Mouse (Mus musculus): ENCODE data around the gene Map7. TPM values are rescaled to one million over a fixed set of nuclear protein-coding genes. Genes with fewer than 3 reads are reported as not detected.

Map7 gene
- polyA plus RNA-seq, 1 experiment from 2014 or later, result 2.7 TPM

DNA sequence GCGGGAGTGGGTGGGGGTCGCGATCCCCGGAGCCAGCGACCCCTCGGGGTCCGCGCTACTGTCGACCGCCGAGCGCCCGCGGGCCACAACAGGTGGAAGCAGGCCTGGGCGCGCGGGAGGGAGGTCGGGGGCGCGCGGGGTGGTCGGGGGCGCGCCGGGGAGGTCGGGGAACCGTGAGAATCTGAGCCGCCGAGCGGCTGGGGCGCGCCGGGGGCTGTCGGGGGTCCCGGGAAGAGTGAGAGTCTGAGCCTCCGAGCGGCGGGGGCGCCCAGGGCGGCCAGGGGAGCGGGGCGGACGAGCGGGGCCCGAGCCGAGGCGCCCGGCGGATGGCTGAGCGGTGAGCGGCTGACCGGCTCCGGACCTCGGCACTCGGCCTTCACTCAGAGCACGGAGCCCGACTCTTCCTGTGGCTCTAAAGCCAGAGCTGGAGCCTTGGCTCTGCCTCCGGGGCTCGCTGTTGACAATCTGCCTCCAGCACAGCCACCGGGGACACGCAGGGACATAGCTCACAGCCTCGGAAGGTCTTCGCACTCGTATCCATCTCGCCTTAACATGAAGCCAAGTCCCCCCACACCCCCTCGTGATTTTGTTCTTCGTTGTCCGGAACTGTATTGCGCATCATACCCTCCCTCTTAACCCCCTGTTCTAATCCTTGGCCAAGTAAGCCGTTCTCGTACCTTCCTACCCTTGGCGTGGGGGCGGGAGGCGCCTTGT, 1.0 kb downstream of the Map7 start:
- Histone ChIP-seq H3K9ac (ENCODE audit: low read length) (peak overlapping the region; percentile 63), H3K27me3 (replicated peaks; ENCODE audit: control insufficient read depth, insufficient read depth, low read length) (peaks cover 23% of the 10 kb centered on the region), H3K27ac (ENCODE audit: low read depth, low read length) (no peak overlapping the region), H3K36me3 (ENCODE audit: control insufficient read depth, insufficient read depth, low read length) (no peaks in the 10 kb centered on the region), H3K9me3 (replicated peaks; ENCODE audit: control insufficient read depth, low read length) (no peaks in the 10 kb centered on the region), H3K4me1 (ENCODE audit: control insufficient read depth, insufficient read depth, low read length) (0 out of 2 replicates have a peak, but pooled peaks cover 6% of the 10 kb centered on the region), H3K4me3 (ENCODE audit: low read depth, low read length) (peak overlapping the region; percentile 63), H3K4me2 (ENCODE audit: low read length) (peak overlapping the region; percentile 96)
- peak; percentile 76 for ATAC-seq
- WGBS, result 2% methylated on average over 52 of the region's 74 CpGs
- peak; percentile 60 for DNase-seq (ENCODE audit: low spot score)

DNA sequence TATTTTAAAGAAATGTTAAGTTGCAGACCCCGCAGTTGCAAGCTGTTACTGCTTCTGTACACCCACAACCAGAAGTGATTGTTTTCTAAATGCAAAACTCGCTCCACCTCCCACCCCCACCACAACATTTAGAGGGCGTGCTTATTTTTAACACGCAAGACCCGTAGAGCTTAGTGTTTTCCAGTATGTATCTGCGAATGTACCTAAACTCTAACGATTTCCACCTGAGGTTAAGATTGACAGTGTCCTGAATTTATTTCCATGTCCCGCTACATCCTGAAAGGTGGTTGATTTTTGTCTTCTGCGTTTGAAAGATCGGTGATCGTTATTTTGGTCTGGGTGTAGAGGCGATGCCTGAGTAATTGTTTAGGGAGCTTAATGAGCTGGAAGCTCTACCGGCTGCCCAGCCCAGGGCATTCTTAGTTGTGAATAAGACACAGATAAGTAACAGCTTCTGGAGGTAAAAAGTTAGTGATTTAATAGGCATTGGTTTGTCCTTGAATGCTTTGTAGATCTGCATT, 1.6 kb downstream of the Map7 start:
- H3K9me3 ChIP-seq (replicated peaks; ENCODE audit: control insufficient read depth, low read length), result no peaks in the 10 kb centered on the region
- DNase-seq (ENCODE audit: low spot score) (peak; percentile 37), ATAC-seq (0 out of 2 replicates have a peak, but pooled peaks have one; percentile 6)
- H3K9ac ChIP-seq (ENCODE audit: low read length), result peak overlapping the region; percentile 63; the same call in 1 of the 2 replicates
- H3K27me3 ChIP-seq (replicated peaks; ENCODE audit: control insufficient read depth, insufficient read depth, low read length), result peaks cover 23% of the 10 kb centered on the region
- peak overlapping the region; percentile 63 for H3K4me3 ChIP-seq (ENCODE audit: low read depth, low read length)
- 2% methylated on average over 13 of the region's 13 CpGs for WGBS
- H3K27ac ChIP-seq (ENCODE audit: low read depth, low read length), result no peak overlapping the region
- H3K36me3 ChIP-seq (ENCODE audit: control insufficient read depth, insufficient read depth, low read length), result no peaks in the 10 kb centered on the region
- peak overlapping the region; percentile 96 for H3K4me2 ChIP-seq (ENCODE audit: low read length)
- H3K4me1 ChIP-seq (ENCODE audit: control insufficient read depth, insufficient read depth, low read length), result 0 out of 2 replicates have a peak, but pooled peaks cover 6% of the 10 kb centered on the region

DNA sequence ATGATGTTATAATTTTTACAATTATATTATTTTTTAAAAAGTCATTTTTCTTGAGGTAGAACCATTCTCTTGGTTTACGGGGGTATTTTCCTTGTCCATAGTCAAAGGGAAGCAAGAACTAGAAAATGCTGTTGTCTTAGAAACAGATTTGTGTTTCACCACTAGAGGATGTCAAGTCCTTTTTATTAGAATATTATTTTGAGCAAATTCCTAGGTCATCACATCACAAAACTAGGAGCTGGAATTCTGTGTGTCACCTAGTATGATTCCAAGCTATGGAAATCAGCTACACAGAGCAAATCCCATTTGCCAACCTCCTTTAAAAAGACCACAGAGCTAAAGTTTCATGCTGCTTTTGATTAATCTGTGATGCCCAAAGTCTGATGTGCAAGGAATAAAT, 3.9 kb downstream of the Map7 start:
- Histone ChIP-seq H3K9ac (ENCODE audit: low read length) (no peak overlapping the region), H3K4me3 (ENCODE audit: low read depth, low read length) (no peak overlapping the region), H3K4me1 (ENCODE audit: control insufficient read depth, insufficient read depth, low read length) (0 out of 2 replicates have a peak, but pooled peaks cover 6% of the 10 kb centered on the region), H3K36me3 (ENCODE audit: control insufficient read depth, insufficient read depth, low read length) (no peaks in the 10 kb centered on the region), H3K27me3 (replicated peaks; ENCODE audit: control insufficient read depth, insufficient read depth, low read length) (peaks cover 23% of the 10 kb centered on the region), H3K27ac (ENCODE audit: low read depth, low read length) (no peak overlapping the region), H3K9me3 (replicated peaks; ENCODE audit: control insufficient read depth, low read length) (no peaks in the 10 kb centered on the region), H3K4me2 (ENCODE audit: low read length) (no peak overlapping the region)
- DNase-seq (ENCODE audit: low spot score) (peak; percentile 23), ATAC-seq (no peak)
- 98% methylated on average over 1 of the region's 1 CpGs for WGBS

DNA sequence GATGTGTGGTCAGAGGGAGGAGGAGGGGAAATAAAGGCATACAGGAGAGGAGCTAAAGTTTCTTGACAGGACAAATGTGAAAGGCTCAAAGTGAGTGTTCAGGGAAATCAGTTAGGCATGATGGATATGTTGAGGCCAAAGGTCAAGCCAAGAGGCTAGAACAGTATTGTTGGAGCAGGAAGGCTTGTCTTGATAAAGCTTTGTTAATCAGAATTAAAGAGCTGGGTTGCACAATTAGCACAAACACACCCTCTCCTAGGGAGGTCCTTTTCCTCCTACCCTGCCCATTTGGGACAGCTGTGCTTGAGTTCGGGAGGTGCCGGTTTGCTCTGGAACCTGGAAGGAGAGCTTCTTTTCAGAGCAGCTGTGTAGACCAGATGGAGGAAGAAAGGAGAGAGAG, 5.2 kb downstream of the Map7 start:
- Histone ChIP-seq H3K4me3 (ENCODE audit: low read depth, low read length) (no peak overlapping the region), H3K9ac (ENCODE audit: low read length) (no peak overlapping the region), H3K4me2 (ENCODE audit: low read length) (no peak overlapping the region), H3K4me1 (ENCODE audit: control insufficient read depth, insufficient read depth, low read length) (0 out of 2 replicates have a peak, but pooled peaks cover 4% of the 10 kb centered on the region), H3K9me3 (replicated peaks; ENCODE audit: control insufficient read depth, low read length) (no peaks in the 10 kb centered on the region), H3K27me3 (replicated peaks; ENCODE audit: control insufficient read depth, insufficient read depth, low read length) (peaks cover 12% of the 10 kb centered on the region), H3K27ac (ENCODE audit: low read depth, low read length) (no peak overlapping the region), H3K36me3 (ENCODE audit: control insufficient read depth, insufficient read depth, low read length) (no peaks in the 10 kb centered on the region)
- ATAC-seq, result no peak
- WGBS, result 41% methylated on average over 2 of the region's 2 CpGs
- no peak for DNase-seq (ENCODE audit: low spot score)

DNA sequence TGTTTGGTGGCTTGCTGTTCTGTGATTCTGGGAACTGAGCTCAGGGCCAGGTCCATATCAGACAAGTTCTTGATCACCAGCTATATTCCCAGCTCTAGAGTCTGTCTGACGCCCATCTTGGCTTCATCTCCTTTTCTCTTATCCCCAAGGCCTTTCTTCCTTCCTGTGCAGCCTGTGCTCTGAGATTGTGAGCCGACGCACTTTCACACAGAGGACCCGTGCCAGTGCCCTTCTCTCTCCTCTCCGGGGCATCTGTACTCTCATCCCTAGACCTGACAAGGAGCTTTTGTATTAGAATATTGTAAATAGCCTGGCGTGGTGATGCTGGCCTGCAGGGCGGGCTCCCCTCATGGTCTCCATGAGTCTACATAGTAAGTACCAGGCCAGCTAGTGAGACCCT, 7.1 kb downstream of the Map7 start:
- H3K4me3 ChIP-seq (ENCODE audit: low read depth, low read length), result no peak overlapping the region
- H3K4me1 ChIP-seq (ENCODE audit: control insufficient read depth, insufficient read depth, low read length), result no peaks in the 10 kb centered on the region

GRCm38 (mm10) chr10:20157021-20157726, 8.9 kb downstream of the Map7 start:
- DNase-seq (ENCODE audit: low spot score), result no peak
- H3K9me3 ChIP-seq (replicated peaks; ENCODE audit: control insufficient read depth, low read length), result no peaks in the 10 kb centered on the region
- H3K9ac ChIP-seq (ENCODE audit: low read length), result no peak overlapping the region
- WGBS, result 86% methylated on average over 8 of the region's 8 CpGs
- no peak overlapping the region for H3K4me3 ChIP-seq (ENCODE audit: low read depth, low read length)
- H3K36me3 ChIP-seq (ENCODE audit: control insufficient read depth, insufficient read depth, low read length), result no peaks in the 10 kb centered on the region
- no peaks in the 10 kb centered on the region for H3K4me1 ChIP-seq (ENCODE audit: control insufficient read depth, insufficient read depth, low read length)
- H3K27me3 ChIP-seq (replicated peaks; ENCODE audit: control insufficient read depth, insufficient read depth, low read length), result no peaks in the 10 kb centered on the region
- no peak overlapping the region for H3K27ac ChIP-seq (ENCODE audit: low read depth, low read length)
- H3K4me2 ChIP-seq (ENCODE audit: low read length), result no peak overlapping the region
- no peak for ATAC-seq

More for the DNA sequence above, 7.1 kb downstream of the Map7 start:
- DNase-seq (ENCODE audit: low spot score), result no peak
- Histone ChIP-seq H3K9me3 (replicated peaks; ENCODE audit: control insufficient read depth, low read length) (no peaks in the 10 kb centered on the region), H3K4me2 (ENCODE audit: low read length) (no peak overlapping the region), H3K36me3 (ENCODE audit: control insufficient read depth, insufficient read depth, low read length) (no peaks in the 10 kb centered on the region), H3K9ac (ENCODE audit: low read length) (no peak overlapping the region), H3K27me3 (replicated peaks; ENCODE audit: control insufficient read depth, insufficient read depth, low read length) (peaks cover under 1% of the 10 kb centered on the region; the same call in 1 of the 2 replicates), H3K27ac (ENCODE audit: low read depth, low read length) (no peak overlapping the region)
- ATAC-seq, result no peak
- 81% methylated on average over 7 of the region's 7 CpGs for whole genome bisulfite sequencing

- no peak for DNase-seq (ENCODE audit: low spot score)
These were observed 10.5 kb downstream of the Map7 start for GRCm38 (mm10) chr10:20158756-20159155.

GRCm38 (mm10) chr10:20159308-20159707, 11.0 kb downstream of the Map7 start:
- DNase-seq (ENCODE audit: low spot score) (no peak), ATAC-seq (no peak)
- Histone ChIP-seq H3K4me1 (ENCODE audit: control insufficient read depth, insufficient read depth, low read length) (no peaks in the 10 kb centered on the region), H3K27ac (ENCODE audit: low read depth, low read length) (no peak overlapping the region), H3K27me3 (replicated peaks; ENCODE audit: control insufficient read depth, insufficient read depth, low read length) (no peaks in the 10 kb centered on the region), H3K9me3 (replicated peaks; ENCODE audit: control insufficient read depth, low read length) (no peaks in the 10 kb centered on the region), H3K36me3 (ENCODE audit: control insufficient read depth, insufficient read depth, low read length) (no peaks in the 10 kb centered on the region), H3K4me2 (ENCODE audit: low read length) (no peak overlapping the region), H3K9ac (ENCODE audit: low read length) (no peak overlapping the region), H3K4me3 (ENCODE audit: low read depth, low read length) (no peak overlapping the region)
- 85% methylated on average over 5 of the region's 5 CpGs for WGBS

More at GRCm38 (mm10) chr10:20158756-20159155, 10.5 kb downstream of the Map7 start:
- no peaks in the 10 kb centered on the region for H3K9me3 ChIP-seq (replicated peaks; ENCODE audit: control insufficient read depth, low read length)
- no peak overlapping the region for H3K4me3 ChIP-seq (ENCODE audit: low read depth, low read length)
- no peaks in the 10 kb centered on the region for H3K27me3 ChIP-seq (replicated peaks; ENCODE audit: control insufficient read depth, insufficient read depth, low read length)
- no peak overlapping the region for H3K27ac ChIP-seq (ENCODE audit: low read depth, low read length)
- no peak overlapping the region for H3K9ac ChIP-seq (ENCODE audit: low read length)
- 73% methylated on average over 4 of the region's 4 CpGs for WGBS
- H3K36me3 ChIP-seq (ENCODE audit: control insufficient read depth, insufficient read depth, low read length), result no peaks in the 10 kb centered on the region
- no peaks in the 10 kb centered on the region for H3K4me1 ChIP-seq (ENCODE audit: control insufficient read depth, insufficient read depth, low read length)
- no peak for ATAC-seq
- H3K4me2 ChIP-seq (ENCODE audit: low read length), result no peak overlapping the region

Measured in forebrain, embryonic 14.5 days (tissue).